Mouse (Mus musculus): ENCODE measurements around the gene Dcun1d4.

Dcun1d4 gene

DNA sequence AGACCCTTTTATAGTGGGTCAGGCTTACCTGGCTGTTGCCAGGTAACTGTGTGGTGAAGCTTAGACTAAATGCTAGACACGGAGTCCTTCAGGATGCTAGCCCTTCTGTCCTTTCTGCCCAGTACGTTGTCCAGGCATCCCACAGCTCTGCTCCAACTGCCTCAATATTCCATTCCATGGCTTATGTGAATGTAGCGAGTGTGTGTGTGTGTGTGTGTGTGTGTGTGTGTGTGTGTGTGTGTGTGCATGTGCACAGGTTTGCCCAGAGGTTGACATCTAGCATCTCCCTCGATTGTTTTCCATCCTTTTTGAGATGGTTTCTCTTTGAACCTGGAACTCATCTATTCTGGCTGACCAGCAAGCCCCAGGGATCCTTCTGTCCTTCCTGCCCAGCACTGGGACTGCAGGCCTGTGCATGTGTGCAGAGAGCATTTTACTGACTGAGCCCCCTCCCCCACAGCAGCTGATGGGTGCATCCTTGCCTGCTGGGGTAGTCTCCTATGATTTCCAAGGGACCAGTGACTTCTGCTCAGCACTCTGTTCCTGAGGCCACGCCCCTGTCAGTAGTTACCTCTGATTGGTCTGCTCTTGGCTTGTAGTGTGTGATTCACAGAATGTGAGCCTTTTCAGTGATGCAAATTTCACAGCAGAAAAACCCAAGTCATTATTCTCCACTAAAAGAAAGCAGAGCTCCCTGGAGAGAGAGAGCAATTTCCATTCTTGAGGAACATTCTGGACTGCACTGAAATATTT, 118.3 kb downstream of the Dcun1d4 start:
- DNase-seq (ENCODE audit: low read depth), result no peak

DNA sequence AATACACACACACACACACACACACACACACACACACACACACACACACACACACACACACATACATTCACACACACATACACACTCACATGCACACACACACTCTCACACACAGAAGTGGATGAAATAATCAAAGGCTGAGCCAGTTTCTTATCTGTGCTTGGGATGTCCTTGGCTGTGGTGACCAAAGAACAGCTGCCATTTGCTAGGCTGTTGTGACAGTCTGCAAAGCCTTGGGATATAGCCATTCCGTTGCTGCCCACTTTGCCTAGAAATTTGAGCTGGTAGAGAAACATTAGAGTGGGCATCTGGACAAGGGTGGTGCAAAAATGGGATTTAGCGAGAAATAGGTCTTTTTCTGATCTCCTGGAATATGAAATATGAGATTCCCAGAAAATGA, 119.2 kb downstream of the Dcun1d4 start:
- DNase-seq (ENCODE audit: low read depth), result no peak

GRCm38 (mm10) chr5:73601361-73601763, 120.6 kb downstream of the Dcun1d4 start:
- no peak for DNase-seq (ENCODE audit: low read depth)

GRCm38 (mm10) chr5:73602865-73603264, 122.1 kb downstream of the Dcun1d4 start:
- DNase-seq (ENCODE audit: low read depth), result no peak

DNA sequence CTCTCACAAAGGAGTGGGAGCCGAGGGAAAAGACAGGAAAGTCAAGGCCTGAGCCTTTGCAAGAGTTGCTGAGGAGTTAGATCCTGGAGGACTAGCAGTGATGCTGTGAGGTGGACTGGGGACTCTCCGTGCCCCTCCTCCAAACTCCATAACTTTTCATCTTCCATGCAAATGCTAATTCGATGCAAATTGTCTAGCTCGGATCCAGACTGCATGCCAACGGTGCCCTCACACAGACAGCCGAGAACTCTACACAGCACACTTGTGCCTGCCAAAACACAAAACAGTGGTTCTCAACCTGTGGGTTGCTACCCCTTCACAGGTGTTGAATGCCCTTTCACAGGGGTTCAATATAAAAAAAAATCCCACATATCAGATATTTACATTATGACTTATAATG, 123.7 kb downstream of the Dcun1d4 start:
- no peak for DNase-seq (ENCODE audit: low read depth)

DNA sequence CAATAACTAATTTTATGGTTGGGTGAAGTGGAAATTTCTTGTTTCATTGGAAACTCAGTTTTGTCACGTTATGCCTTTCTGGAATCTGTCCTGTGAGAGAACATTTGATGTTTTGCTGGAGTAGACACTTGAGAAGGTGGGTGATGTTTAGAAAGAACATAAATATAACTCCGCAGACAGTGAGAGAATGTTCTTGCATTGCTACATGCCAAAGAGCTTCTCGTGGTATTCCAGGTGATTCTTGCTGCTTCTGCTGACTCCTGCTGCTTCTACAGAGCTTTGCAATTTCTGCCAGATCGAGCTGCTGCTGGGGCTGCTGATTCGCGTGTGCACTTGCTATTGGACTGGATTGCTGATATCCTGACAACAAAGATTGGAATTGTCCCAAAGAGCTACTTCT, 124.2 kb downstream of the Dcun1d4 start:
- no peak for DNase-seq (ENCODE audit: low read depth)
